Mouse (Mus musculus) bone marrow macrophage, adult 2 months (primary cell): Measurements from ENCODE around the gene Scaper.

Experiments
- CTCF ChIP-seq: IDR thresholded peaks from 2 replicates; pipeline ENCODE4 v1.5.1; 2012; ENCODE audit warnings: low read depth, mild to moderate bottlenecking, low read length, moderate library complexity
- POLR2A ChIP-seq: IDR thresholded peaks from 2 replicates; pipeline ENCODE4 v1.6.1; 2012; ENCODE audit warnings: mild to moderate bottlenecking, low read depth, low read length, borderline replicate concordance

DNA sequence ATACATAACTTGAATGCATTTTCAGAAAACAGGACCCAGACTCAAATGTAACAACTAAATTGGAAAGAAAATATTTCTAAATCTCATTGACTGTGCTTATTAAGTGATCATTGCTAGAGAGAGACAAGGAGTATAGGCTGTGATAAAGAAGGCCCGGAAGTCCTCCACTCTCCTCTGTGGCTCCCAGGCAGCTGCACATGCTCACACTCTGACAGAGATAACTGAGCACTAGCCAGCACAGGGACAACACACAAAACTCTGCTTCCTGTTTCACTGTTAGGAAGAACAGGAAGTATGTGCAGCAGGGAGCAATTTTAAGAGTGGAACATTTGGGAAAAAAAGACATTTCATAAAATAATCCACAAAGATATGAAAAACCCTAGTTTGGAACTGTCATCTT is 382.9 kb downstream of the Scaper start:
- TF ChIP-seq POLR2A (no peak), CTCF (no peak)
